Mouse (Mus musculus): Measurements from ENCODE around the gene Slc35f6. TPM values are rescaled to one million over a fixed set of nuclear protein-coding genes. Genes with fewer than 3 reads are reported as not detected.
A peak's percentile ranks its signal among the peaks of the same experiment; 100 is the strongest.
"Not testable (repeated sequence)": the region's sequence is repeated elsewhere in the genome, so short reads cannot be mapped to it uniquely, and the experiment has no call there.

Slc35f6 gene
- polyA plus RNA-seq, 1 experiment = 97.2 TPM

GRCm38 (mm10) chr5:30678722-30679296, 31.1 kb downstream of the Slc35f6 start:
- no peak overlapping the region for H3K4me3 ChIP-seq (replicated peaks; ENCODE audit: extremely low read depth, low read depth, low read length)
- over 99% methylated on average over 4 of the region's 4 CpGs for WGBS
- no peaks in the 10 kb centered on the region for H3K4me1 ChIP-seq (ENCODE audit: control insufficient read depth, insufficient read depth, low read length)
- no peak for DNase-seq
- TF ChIP-seq CTCF (IDR thresholded peaks at IDR 0.05; ENCODE audit: insufficient read depth, low read length) = no peak
- no peak for TF ChIP-seq POLR2A (IDR thresholded peaks at IDR 0.05; ENCODE audit: borderline replicate concordance, extremely low read depth, low read depth, low read length)

- 78% methylated on average over 5 of the region's 5 CpGs for WGBS
- no peaks in the 10 kb centered on the region for H3K4me1 ChIP-seq (ENCODE audit: control insufficient read depth, insufficient read depth, low read length)
- no peak for DNase-seq
- H3K4me3 ChIP-seq (replicated peaks; ENCODE audit: extremely low read depth, low read depth, low read length) = no peak overlapping the region
- TF ChIP-seq CTCF (IDR thresholded peaks at IDR 0.05; ENCODE audit: insufficient read depth, low read length) = no peak
- TF ChIP-seq POLR2A (IDR thresholded peaks at IDR 0.05; ENCODE audit: borderline replicate concordance, extremely low read depth, low read depth, low read length) = no peak
Measured at GRCm38 (mm10) chr5:30679593-30679992, 31.9 kb downstream of the Slc35f6 start.

- no peak for DNase-seq
- TF ChIP-seq POLR2A (IDR thresholded peaks at IDR 0.05; ENCODE audit: borderline replicate concordance, extremely low read depth, low read depth, low read length) (no peak), CTCF (IDR thresholded peaks at IDR 0.05; ENCODE audit: insufficient read depth, low read length) (no peak)
- WGBS = 88% methylated on average over 5 of the region's 5 CpGs
Measured at GRCm38 (mm10) chr5:30681970-30682369, 34.2 kb downstream of the Slc35f6 start.

GRCm38 (mm10) chr5:30682967-30683600, 35.4 kb downstream of the Slc35f6 start:
- H3K4me3 ChIP-seq (replicated peaks; ENCODE audit: extremely low read depth, low read depth, low read length) = no peak overlapping the region
- DNase-seq = no peak
- no peaks in the 10 kb centered on the region for H3K4me1 ChIP-seq (ENCODE audit: control insufficient read depth, insufficient read depth, low read length)
- TF ChIP-seq POLR2A (IDR thresholded peaks at IDR 0.05; ENCODE audit: borderline replicate concordance, extremely low read depth, low read depth, low read length) (no peak), CTCF (IDR thresholded peaks at IDR 0.05; ENCODE audit: insufficient read depth, low read length) (peak; percentile 57)

More at GRCm38 (mm10) chr5:30681970-30682369, 34.2 kb downstream of the Slc35f6 start:
- Histone ChIP-seq H3K4me3 (replicated peaks; ENCODE audit: extremely low read depth, low read depth, low read length) (no peak overlapping the region), H3K4me1 (ENCODE audit: control insufficient read depth, insufficient read depth, low read length) (no peaks in the 10 kb centered on the region)

GRCm38 (mm10) chr5:30683993-30684392, 36.3 kb downstream of the Slc35f6 start:
- WGBS = 69% methylated on average over 3 of the region's 3 CpGs
- H3K4me3 ChIP-seq (replicated peaks; ENCODE audit: extremely low read depth, low read depth, low read length) = no peak overlapping the region
- TF ChIP-seq CTCF (IDR thresholded peaks at IDR 0.05; ENCODE audit: insufficient read depth, low read length) (no peak), POLR2A (IDR thresholded peaks at IDR 0.05; ENCODE audit: borderline replicate concordance, extremely low read depth, low read depth, low read length) (no peak)
- DNase-seq = no peak
- H3K4me1 ChIP-seq (ENCODE audit: control insufficient read depth, insufficient read depth, low read length) = no peaks in the 10 kb centered on the region

- no peak for TF ChIP-seq POLR2A (IDR thresholded peaks at IDR 0.05; ENCODE audit: borderline replicate concordance, extremely low read depth, low read depth, low read length)
- peak; percentile 45; the same call in 1 of the 2 replicates for TF ChIP-seq CTCF (IDR thresholded peaks at IDR 0.05; ENCODE audit: insufficient read depth, low read length)
- Histone ChIP-seq H3K4me3 (replicated peaks; ENCODE audit: extremely low read depth, low read depth, low read length) (no peak overlapping the region), H3K4me1 (ENCODE audit: control insufficient read depth, insufficient read depth, low read length) (no peaks in the 10 kb centered on the region)
- 58% methylated on average over 3 of the region's 3 CpGs for WGBS
- no peak for DNase-seq
Measured at GRCm38 (mm10) chr5:30686781-30687180, 39.0 kb downstream of the Slc35f6 start.

GRCm38 (mm10) chr5:30700361-30701000, 52.7 kb downstream of the Slc35f6 start:
- TF ChIP-seq CTCF (IDR thresholded peaks at IDR 0.05; ENCODE audit: insufficient read depth, low read length) = no peak
- TF ChIP-seq POLR2A (IDR thresholded peaks at IDR 0.05; ENCODE audit: borderline replicate concordance, extremely low read depth, low read depth, low read length) = no peak
- Histone ChIP-seq H3K4me3 (replicated peaks; ENCODE audit: extremely low read depth, low read depth, low read length) (no peak overlapping the region), H3K4me1 (ENCODE audit: control insufficient read depth, insufficient read depth, low read length) (no peaks in the 10 kb centered on the region)
- 68% methylated on average over 8 of the region's 8 CpGs for WGBS
- no peak for DNase-seq

GRCm38 (mm10) chr5:30701373-30701772, 53.6 kb downstream of the Slc35f6 start:
- 50% methylated on average over 4 of the region's 4 CpGs for WGBS
- DNase-seq; H3K4me3 ChIP-seq (replicated peaks; ENCODE audit: extremely low read depth, low read depth, low read length); H3K4me1 ChIP-seq (ENCODE audit: control insufficient read depth, insufficient read depth, low read length): not testable (repeated sequence)

- H3K4me1 ChIP-seq (ENCODE audit: control insufficient read depth, insufficient read depth, low read length) = no peaks in the 10 kb centered on the region
- DNase-seq = no peak
- 69% methylated on average over 3 of the region's 3 CpGs for WGBS
- TF ChIP-seq CTCF (IDR thresholded peaks at IDR 0.05; ENCODE audit: insufficient read depth, low read length) = no peak
- no peak overlapping the region for H3K4me3 ChIP-seq (replicated peaks; ENCODE audit: extremely low read depth, low read depth, low read length)
Measured at GRCm38 (mm10) chr5:30701866-30702265, 54.1 kb downstream of the Slc35f6 start.

Other genes with a start within 250 kb of the Slc35f6 start
- 0.26 TPM in 2 replicates for gene Otof, start 186.0 kb upstream of the Slc35f6 start, polyA plus RNA-seq (2012; rRNA removed)
- gene 1700001C02Rik, start 181.9 kb upstream of the Slc35f6 start, polyA plus RNA-seq (2012; rRNA removed) = 24.4 and 25.3 TPM in 2 replicates
- gene Cib4, start 102.1 kb upstream of the Slc35f6 start, polyA plus RNA-seq (2012; rRNA removed) = 0.62 TPM in 1 of 2 replicates, not detected in the other
- gene Kcnk3, start 59.8 kb upstream of the Slc35f6 start, polyA plus RNA-seq (2012; rRNA removed) = 85.5 and 98.7 TPM in 2 replicates
- gene Cenpa, start 18.8 kb downstream of the Slc35f6 start, polyA plus RNA-seq (2012; rRNA removed) = 12.2 and 13.8 TPM in 2 replicates
- gene Dpysl5, start 63.6 kb downstream of the Slc35f6 start, polyA plus RNA-seq (2012; rRNA removed) = 5.6 and 7.9 TPM in 2 replicates
- gene Mapre3, start 166.7 kb downstream of the Slc35f6 start, polyA plus RNA-seq (2012; rRNA removed) = 66.2 and 81.8 TPM in 2 replicates
- gene Tmem214, start 220.1 kb downstream of the Slc35f6 start, polyA plus RNA-seq (2012; rRNA removed) = 85.7 and 86.6 TPM in 2 replicates
- 19.2 and 20.8 TPM in 2 replicates for gene Agbl5, start 240.8 kb downstream of the Slc35f6 start, polyA plus RNA-seq (2012; rRNA removed)